Mouse (Mus musculus) stomach, embryonic 15.5 days (tissue): ENCODE measurements at regions not wholly inside any gene's neighbourhood (a gene's known extent, or its start where the extent isn't known, plus 50 kb on each side); places are given as distances from the start of the nearest gene placed in this dataset.
"Not testable (repeated sequence)": the region's sequence is repeated elsewhere in the genome, so short reads cannot be mapped to it uniquely, and the experiment has no call there.

Experiments used
- ATAC-seq: fragments of 200-750 bp; cut with Nextera tagmentation; 2 replicates; pipeline ENCODE4 v1.8.0; 2017; ENCODE audit warnings: low read depth, moderate number of reproducible peaks, moderate TSS enrichment; ENCODE audit not compliant: insufficient read depth, low FRiP score
- H3K27ac ChIP-seq: fragments of 300-500 bp; sonication (generic); 2 replicates; pipeline ENCODE4 v1.5.1; 2015; ENCODE audit warnings: mild to moderate bottlenecking, inconsistent platforms
- H3K27me3 ChIP-seq: fragments of 300-500 bp; sonication (generic); replicated peaks from 2 replicates; pipeline ENCODE4 v1.6.1; 2015; ENCODE audit warnings: inconsistent platforms
- H3K36me3 ChIP-seq: fragments of 300-500 bp; sonication (generic); 2 replicates; pipeline ENCODE4 v1.6.1; 2015; ENCODE audit warnings: inconsistent platforms
- H3K4me1 ChIP-seq: fragments of 300-500 bp; sonication (generic); 2 replicates; pipeline ENCODE4 v1.6.1; 2015; ENCODE audit warnings: inconsistent platforms
- H3K4me2 ChIP-seq: fragments of 300-500 bp; sonication (generic); 2 replicates; pipeline ENCODE4 v1.6.1; 2015; ENCODE audit warnings: mild to moderate bottlenecking, inconsistent platforms
- H3K4me3 ChIP-seq: fragments of 300-500 bp; sonication (generic); replicated peaks from 2 replicates; pipeline ENCODE4 v1.5.1; 2015; ENCODE audit warnings: inconsistent platforms
- H3K9ac ChIP-seq: fragments of 300-500 bp; sonication (generic); 2 replicates; pipeline ENCODE4 v1.6.1; 2015; ENCODE audit warnings: inconsistent platforms
- H3K9me3 ChIP-seq: fragments of 300-500 bp; sonication (generic); 2 replicates; pipeline ENCODE4 v1.6.1; 2016; ENCODE audit warnings: inconsistent platforms
- WGBS: fragments of 180-500 bp; shearing (Covaris S2); methylation state at CpG from one replicate; pipeline ENCODE4 v1.1.7; 2015; 5-methylcytosine and 5-hydroxymethylcytosine counted together

- Histone ChIP-seq H3K9ac (no peak overlapping the region), H3K27ac (no peak overlapping the region), H3K4me2 (no peak overlapping the region), H3K4me3 (no peak overlapping the region), H3K36me3 (no peaks in the 10 kb centered on the region), H3K4me1 (peaks cover 17% of the 10 kb centered on the region; the same call in 1 of the 2 replicates), H3K9me3 (no peaks in the 10 kb centered on the region), H3K27me3 (no peaks in the 10 kb centered on the region)
- no peak for ATAC-seq
- WGBS, result 80% methylated on average over 2 of the region's 2 CpGs
These were observed 154.4 kb upstream of the Sulf2 start for GRCm38 (mm10) chr2:166309882-166310281.

GRCm38 (mm10) chr2:166307551-166307950 lies 152.1 kb upstream of the Sulf2 start:
- no peak overlapping the region for H3K9ac ChIP-seq
- H3K27ac ChIP-seq, result no peak overlapping the region
- H3K9me3 ChIP-seq, result no peaks in the 10 kb centered on the region
- no peak for ATAC-seq
- H3K36me3 ChIP-seq, result no peaks in the 10 kb centered on the region
- H3K27me3 ChIP-seq, result no peaks in the 10 kb centered on the region
- 70% methylated on average over 13 of the region's 13 CpGs for whole genome bisulfite sequencing
- no peak overlapping the region for H3K4me3 ChIP-seq
- H3K4me2 ChIP-seq, result no peak overlapping the region
- H3K4me1 ChIP-seq, result peaks cover 22% of the 10 kb centered on the region; the same call in 1 of the 2 replicates

- Histone ChIP-seq H3K36me3 (no peaks in the 10 kb centered on the region), H3K4me3 (no peak overlapping the region), H3K4me2 (no peak overlapping the region), H3K27me3 (no peaks in the 10 kb centered on the region), H3K27ac (peak overlapping the region; percentile 62), H3K9ac (no peak overlapping the region), H3K9me3 (no peaks in the 10 kb centered on the region), H3K4me1 (peaks cover 22% of the 10 kb centered on the region; the same call in 1 of the 2 replicates)
- ATAC-seq, result peak; percentile 48; the same call in 1 of the 2 replicates
- WGBS, result 54% methylated on average over 30 of the region's 30 CpGs
These were observed 149.9 kb upstream of the Sulf2 start for GRCm38 (mm10) chr2:166305044-166306002.

- Histone ChIP-seq H3K4me1 (peaks cover 22% of the 10 kb centered on the region; the same call in 1 of the 2 replicates), H3K4me3 (no peak overlapping the region), H3K4me2 (no peak overlapping the region), H3K9ac (no peak overlapping the region), H3K27me3 (no peaks in the 10 kb centered on the region), H3K36me3 (no peaks in the 10 kb centered on the region), H3K27ac (peak overlapping the region; percentile 62; the same call in 1 of the 2 replicates), H3K9me3 (no peaks in the 10 kb centered on the region)
- no peak for ATAC-seq
- 40% methylated on average over 2 of the region's 2 CpGs for WGBS
These were observed 148.4 kb upstream of the Sulf2 start for GRCm38 (mm10) chr2:166303854-166304253.

- Histone ChIP-seq H3K9ac (no peak overlapping the region), H3K9me3 (no peaks in the 10 kb centered on the region), H3K4me2 (no peak overlapping the region), H3K4me3 (no peak overlapping the region), H3K27ac (peak overlapping the region; percentile 37; the same call in 1 of the 2 replicates), H3K4me1 (peaks cover 14% of the 10 kb centered on the region; the same call in 1 of the 2 replicates), H3K36me3 (no peaks in the 10 kb centered on the region), H3K27me3 (no peaks in the 10 kb centered on the region)
- ATAC-seq, result no peak
- WGBS, result 54% methylated on average over 9 of the region's 9 CpGs
These were observed 145.7 kb upstream of the Sulf2 start for GRCm38 (mm10) chr2:166301161-166301560.

GRCm38 (mm10) chr2:166294672-166295071 lies 139.2 kb upstream of the Sulf2 start:
- peak overlapping the region; percentile 35; the same call in 1 of the 2 replicates for H3K27ac ChIP-seq

GRCm38 (mm10) chr2:166292987-166293386 lies 137.5 kb upstream of the Sulf2 start:
- no peak overlapping the region for H3K4me2 ChIP-seq
- H3K27ac ChIP-seq, result no peak overlapping the region
- no peak overlapping the region for H3K9ac ChIP-seq
- H3K36me3 ChIP-seq, result no peaks in the 10 kb centered on the region
- WGBS, result 66% methylated on average over 6 of the region's 6 CpGs
- H3K27me3 ChIP-seq, result no peaks in the 10 kb centered on the region
- H3K9me3 ChIP-seq, result no peaks in the 10 kb centered on the region
- H3K4me3 ChIP-seq, result no peak overlapping the region
- no peak for ATAC-seq
- peaks cover 13% of the 10 kb centered on the region for H3K4me1 ChIP-seq

More at GRCm38 (mm10) chr2:166294672-166295071, 139.2 kb upstream of the Sulf2 start:
- no peaks in the 10 kb centered on the region for H3K9me3 ChIP-seq
- H3K9ac ChIP-seq, result no peak overlapping the region
- ATAC-seq, result peak; percentile 25; the same call in 1 of the 2 replicates
- peaks cover 13% of the 10 kb centered on the region for H3K4me1 ChIP-seq
- no peaks in the 10 kb centered on the region for H3K27me3 ChIP-seq
- no peak overlapping the region for H3K4me3 ChIP-seq
- H3K36me3 ChIP-seq, result no peaks in the 10 kb centered on the region
- H3K4me2 ChIP-seq, result no peak overlapping the region
- WGBS, result 44% methylated on average over 10 of the region's 10 CpGs

- no peak overlapping the region for H3K9ac ChIP-seq
- no peaks in the 10 kb centered on the region for H3K9me3 ChIP-seq
- 19% methylated on average over 6 of the region's 6 CpGs for WGBS
- H3K4me1 ChIP-seq, result peaks cover 13% of the 10 kb centered on the region
- 0 out of 2 replicates have a peak overlapping the region, but pooled peaks have one; percentile 23 for H3K27ac ChIP-seq
- H3K36me3 ChIP-seq, result no peaks in the 10 kb centered on the region
- H3K4me3 ChIP-seq, result no peak overlapping the region
- H3K4me2 ChIP-seq, result no peak overlapping the region
- ATAC-seq, result 0 out of 2 replicates have a peak, but pooled peaks have one; percentile 53
- no peaks in the 10 kb centered on the region for H3K27me3 ChIP-seq
These were observed 135.8 kb upstream of the Sulf2 start for GRCm38 (mm10) chr2:166291266-166291665.

- Histone ChIP-seq H3K4me2 (no peak overlapping the region), H3K36me3 (no peaks in the 10 kb centered on the region), H3K9me3 (no peaks in the 10 kb centered on the region), H3K4me3 (no peak overlapping the region), H3K4me1 (peaks cover 13% of the 10 kb centered on the region), H3K27me3 (no peaks in the 10 kb centered on the region), H3K27ac (no peak overlapping the region), H3K9ac (no peak overlapping the region)
- WGBS, result 39% methylated on average over 9 of the region's 9 CpGs
- no peak for ATAC-seq
These were observed 135.4 kb upstream of the Sulf2 start for GRCm38 (mm10) chr2:166290826-166291225.

- no peak overlapping the region for H3K27ac ChIP-seq
- H3K4me1 ChIP-seq, result peaks cover 13% of the 10 kb centered on the region
- H3K9ac ChIP-seq, result no peak overlapping the region
- H3K4me2 ChIP-seq, result no peak overlapping the region
- H3K4me3 ChIP-seq, result no peak overlapping the region
- no peaks in the 10 kb centered on the region for H3K9me3 ChIP-seq
- H3K27me3 ChIP-seq, result no peaks in the 10 kb centered on the region
- H3K36me3 ChIP-seq, result no peaks in the 10 kb centered on the region
- ATAC-seq, result no peak
- 56% methylated on average over 6 of the region's 6 CpGs for WGBS
These were observed 133.7 kb upstream of the Sulf2 start for GRCm38 (mm10) chr2:166289198-166289597.

GRCm38 (mm10) chr2:166281137-166281536 lies 125.7 kb upstream of the Sulf2 start:
- H3K4me3 ChIP-seq, H3K4me1 ChIP-seq, H3K4me2 ChIP-seq, H3K27me3 ChIP-seq, H3K9me3 ChIP-seq, H3K9ac ChIP-seq, H3K36me3 ChIP-seq: not testable (repeated sequence)
- WGBS, result 60% methylated on average over 1 of the region's 5 CpGs
- peak; percentile 24; the same call in 1 of the 2 replicates for ATAC-seq
- H3K27ac ChIP-seq, result peak overlapping the region; percentile 80

- 30% methylated on average over 5 of the region's 5 CpGs for WGBS
These were observed 125.2 kb upstream of the Sulf2 start for GRCm38 (mm10) chr2:166280651-166281127.

More at GRCm38 (mm10) chr2:166280651-166281127, 125.2 kb upstream of the Sulf2 start:
- Histone ChIP-seq H3K9ac (no peak overlapping the region), H3K9me3 (no peaks in the 10 kb centered on the region), H3K4me3 (no peak overlapping the region), H3K4me2 (no peak overlapping the region), H3K27me3 (no peaks in the 10 kb centered on the region), H3K36me3 (no peaks in the 10 kb centered on the region), H3K4me1 (0 out of 2 replicates have a peak, but pooled peaks cover 4% of the 10 kb centered on the region), H3K27ac (peak overlapping the region; percentile 80)
- ATAC-seq, result peak; percentile 69
